Mouse (Mus musculus) T-helper 17 cell (primary cell): ENCODE results near the gene Mob3a.

Source experiments
- in situ Hi-C, 2 experiments: fragments of 300-600 bp; cut with MboI, MseI; formaldehyde crosslinking; loops; 1 replicate in 1 of 2; 2 replicates in 1 of 2; pipeline ENCODE4 v1.15.1; 2025; ENCODE audit warnings: high pct_unique_total_duplicates in 2 of 2

Mob3a gene

DNA sequence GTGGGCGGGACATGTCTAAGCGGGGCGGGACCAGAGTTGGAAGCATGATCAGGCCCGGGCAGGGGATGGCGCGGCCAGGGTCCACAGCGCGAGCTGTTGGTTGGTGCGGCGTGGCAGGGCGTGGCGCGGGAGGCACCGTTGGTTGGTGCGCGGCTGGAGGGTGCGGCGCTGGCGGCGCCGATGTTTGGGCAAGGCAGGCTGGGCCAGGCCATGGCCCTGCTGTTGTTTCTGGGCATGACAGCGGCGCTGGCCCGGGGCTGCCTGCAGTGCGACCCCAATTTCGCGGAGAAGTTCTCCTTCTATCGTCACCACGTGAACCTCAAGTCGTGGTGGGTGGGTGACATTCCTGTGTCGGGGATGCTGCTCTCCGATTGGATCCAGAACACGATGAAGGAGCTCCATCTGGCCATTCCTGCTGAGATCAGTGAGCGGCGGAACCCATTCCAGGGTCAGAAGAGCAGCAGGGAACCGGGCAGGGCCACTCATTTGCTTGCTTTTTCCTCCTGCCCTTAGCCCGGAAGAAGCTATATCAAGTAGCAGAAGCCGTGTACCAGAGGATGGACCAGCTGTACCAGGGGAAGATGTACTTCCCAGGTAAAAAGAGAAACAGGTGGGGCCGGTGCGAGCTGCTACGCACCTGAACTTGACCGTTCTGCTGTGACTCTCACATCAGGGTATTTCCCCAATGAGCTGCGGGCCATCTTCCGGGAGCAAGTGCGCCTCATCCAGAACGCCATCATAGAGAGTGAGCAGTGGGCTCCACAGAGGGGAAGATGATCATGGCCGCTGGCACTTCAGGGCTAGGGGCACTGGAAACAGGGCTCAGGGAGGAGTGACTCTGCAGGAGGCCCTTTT, 986 bp upstream of the Mob3a start:
- in situ Hi-C loops: loop anchor here in 1 of 2 experiments (5.0 kb wide), 1 partner anchor 45 kb away; the partner anchor contains the start of gene Btbd2

DNA sequence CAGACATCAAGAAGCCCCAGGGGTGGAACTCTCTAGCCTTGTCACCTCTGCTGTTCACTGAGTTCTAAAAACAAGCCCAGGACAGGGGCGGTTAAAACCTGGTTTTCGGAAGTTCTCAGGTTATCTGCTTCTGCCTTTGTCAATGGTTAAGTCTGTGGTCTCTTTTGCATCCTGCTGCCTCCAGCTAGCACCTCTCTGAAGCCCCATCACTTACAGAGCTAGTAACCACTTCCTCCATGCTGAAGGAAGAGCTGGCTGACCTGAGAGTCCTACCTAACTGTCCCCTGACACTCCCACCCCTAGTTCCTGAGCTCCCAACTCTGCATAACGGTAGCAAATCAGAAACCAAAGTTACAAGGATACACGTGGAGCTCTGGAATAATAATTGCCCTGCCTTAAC, 1.0 kb downstream of the Mob3a start:
- in situ Hi-C loops: loop anchor here in 1 of 2 experiments (5.0 kb wide), 1 partner anchor 43 kb away; the partner anchor contains the start of gene Btbd2

DNA sequence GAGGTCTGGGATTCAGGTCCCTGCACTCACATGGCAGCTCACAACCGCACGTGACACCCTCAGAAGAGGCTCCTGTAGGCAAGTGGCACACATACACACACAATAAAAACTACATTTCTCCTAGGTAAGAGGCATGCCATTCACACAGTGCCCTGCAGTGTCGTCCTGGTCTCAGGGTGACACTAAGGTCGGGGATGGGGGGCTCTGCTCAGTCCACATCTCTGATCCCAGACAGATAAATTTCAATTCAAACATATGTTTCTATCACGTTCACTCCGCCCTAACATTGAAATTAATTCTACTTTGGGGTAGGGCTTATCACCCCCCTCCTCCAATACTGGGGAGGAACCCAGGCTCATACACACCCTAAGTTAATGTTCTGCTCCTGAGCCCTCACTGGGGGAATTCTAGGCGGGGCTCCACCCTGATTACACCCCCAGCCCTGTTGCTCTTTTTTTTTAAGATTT, 1.7 kb downstream of the Mob3a start:
- in situ Hi-C loops: loop anchor here in 1 of 2 experiments (5.0 kb wide), 1 partner anchor 43 kb away; the partner anchor contains the start of gene Btbd2

DNA sequence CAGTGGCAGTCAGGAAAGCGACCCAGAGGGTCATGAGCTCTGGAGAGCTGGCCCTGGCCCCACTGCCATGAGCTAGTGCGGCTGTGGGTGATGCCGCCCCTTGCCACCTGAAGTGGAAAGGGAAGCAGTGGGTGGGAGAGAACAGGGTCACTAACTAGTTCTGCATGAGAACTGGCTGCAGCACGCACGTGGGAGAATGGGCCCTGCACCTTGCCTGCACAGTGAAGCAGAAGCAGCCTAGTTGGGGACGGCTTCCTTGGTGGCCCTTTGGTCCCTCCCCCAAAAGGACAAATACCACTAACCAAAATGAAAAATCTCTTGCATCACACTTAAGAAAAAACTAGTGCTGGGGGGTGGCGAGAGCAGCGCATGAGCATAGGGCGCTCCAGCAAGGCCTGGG, 3.2 kb downstream of the Mob3a start:
- in situ Hi-C loops: no loop called here

DNA sequence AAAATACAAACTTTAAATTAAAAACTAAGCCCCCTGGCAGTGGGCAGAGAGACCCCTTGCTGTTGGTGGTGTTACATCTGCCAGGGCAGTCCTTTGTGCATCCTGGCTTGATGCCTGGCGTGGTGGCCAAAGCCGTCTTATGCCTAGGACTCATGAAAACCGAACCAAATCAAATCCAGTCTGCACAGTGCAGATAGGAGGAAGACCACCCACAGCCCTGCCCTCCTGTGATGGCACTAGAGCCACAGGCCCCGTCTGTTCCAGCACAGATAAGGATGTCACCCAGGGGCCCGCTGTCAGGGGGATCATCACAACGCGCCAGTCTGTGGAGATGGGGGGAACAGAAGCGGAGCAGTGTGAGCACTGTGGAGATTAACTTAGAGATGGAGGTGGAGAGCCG, 4.0 kb downstream of the Mob3a start:
- in situ Hi-C loops: no loop called here

DNA sequence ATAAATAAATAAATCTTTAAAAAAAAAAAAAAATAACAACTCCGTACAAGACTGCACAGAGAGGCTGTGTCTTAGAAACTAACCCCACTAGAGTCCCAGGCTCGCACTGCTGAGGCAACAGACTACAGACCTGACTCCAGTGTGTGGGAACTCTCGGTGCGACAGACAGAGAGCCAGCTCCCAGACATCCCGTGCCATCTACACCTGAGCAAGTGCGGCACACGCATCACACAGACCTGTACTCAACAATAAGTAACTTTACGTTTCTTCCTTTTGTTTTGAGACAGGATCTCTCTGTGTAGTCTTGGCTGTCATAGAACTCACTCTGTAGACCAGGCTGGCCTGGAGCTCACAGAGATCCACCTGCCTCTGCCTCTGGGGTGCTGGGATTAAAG, 4.4 kb downstream of the Mob3a start:
- in situ Hi-C loops: no loop called here

DNA sequence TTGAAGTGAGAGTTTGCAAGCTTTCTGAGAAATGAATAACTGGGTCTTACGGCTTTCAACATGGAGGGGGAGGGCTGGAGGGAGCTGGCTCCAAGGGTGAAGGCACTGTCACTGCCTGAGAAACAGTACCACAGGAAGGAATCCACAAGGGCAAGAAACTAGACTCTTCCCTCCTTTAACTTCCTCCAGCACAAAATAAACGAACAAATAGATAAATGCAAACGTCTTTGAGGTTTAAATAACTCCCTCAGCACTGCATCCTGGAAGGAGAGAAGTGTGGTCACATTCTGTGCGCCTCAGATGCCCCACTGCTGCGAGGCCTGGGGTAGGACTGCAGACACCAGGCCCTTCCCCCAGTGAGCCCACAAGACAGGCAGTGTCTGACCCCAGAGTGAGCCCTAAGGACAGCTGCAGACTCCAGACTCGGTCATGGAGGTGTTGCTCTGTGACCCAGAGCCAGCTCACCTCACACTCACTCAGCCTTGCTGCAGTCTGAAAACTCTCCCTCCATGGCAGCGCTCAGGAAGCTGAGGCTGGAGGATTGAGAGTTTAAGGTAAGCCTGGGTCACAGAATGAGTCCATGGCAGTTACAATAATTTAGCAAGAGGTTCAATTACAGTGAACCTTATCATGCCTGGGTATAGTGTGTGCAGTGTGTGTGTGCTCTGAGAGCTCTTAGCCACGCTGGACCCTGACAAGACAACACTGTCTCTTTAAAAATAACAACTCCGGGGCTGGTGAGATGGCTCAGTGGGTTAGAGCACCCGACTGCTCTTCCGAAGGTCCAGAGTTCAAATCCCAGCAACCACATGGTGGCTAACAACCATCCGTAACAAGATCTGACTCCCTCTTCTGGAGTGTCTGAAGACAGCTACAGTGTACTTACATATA, 5.0 kb downstream of the Mob3a start:
- in situ Hi-C loops: no loop called here

DNA sequence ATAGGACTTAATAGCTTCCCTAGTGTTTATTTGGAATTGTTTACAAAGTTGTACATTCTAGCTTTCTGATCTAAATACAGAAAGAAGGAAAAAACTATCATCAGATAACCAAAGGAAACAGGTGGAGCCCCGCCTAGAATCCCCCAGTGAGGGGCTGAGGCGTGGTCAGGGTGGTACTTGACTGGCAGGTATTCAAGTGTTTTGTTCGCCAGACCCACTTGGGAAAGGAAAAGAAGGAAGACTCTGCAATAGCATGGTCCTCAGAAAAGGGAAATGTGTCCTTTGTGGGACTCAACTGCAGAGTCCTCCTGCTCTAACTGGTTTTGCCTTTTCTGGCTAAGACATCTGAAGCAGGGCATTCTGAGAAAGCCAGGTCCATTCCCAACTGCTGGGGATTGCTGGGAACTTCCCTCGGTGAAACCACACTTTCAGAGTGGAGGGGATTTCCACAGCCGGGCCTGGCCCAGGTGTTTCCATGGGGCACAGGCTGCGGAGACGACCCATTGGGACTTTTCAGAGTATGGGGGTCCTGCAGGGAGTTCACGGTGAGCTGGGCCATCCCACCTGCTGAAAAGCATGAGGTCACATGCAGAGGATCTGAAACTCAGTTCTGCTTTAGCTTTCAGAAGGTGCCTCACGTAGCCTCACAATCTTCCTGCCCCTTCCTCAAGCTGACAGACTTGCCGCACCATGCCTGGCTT, 5.8 kb downstream of the Mob3a start:
- in situ Hi-C loops: no loop called here

DNA sequence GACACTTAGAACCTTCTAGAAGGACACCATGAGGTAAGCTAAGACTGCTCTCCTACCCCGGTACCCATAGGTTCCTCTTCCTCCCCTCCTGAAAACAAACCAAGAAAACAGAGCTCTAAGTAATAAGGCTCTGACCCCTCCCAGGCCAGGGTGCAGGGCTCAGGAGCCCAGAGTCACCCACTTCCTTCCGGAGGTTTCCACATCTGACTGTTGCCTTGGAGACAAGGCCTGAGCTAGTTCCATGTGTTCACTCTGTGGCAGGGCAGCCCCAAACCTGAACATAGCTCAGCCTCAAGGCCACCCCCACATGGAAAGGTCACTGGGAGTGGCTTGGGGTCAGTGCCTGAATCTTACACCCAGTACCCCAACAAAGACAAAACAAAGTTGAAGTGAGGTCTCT, 6.6 kb downstream of the Mob3a start:
- in situ Hi-C loops: no loop called here

DNA sequence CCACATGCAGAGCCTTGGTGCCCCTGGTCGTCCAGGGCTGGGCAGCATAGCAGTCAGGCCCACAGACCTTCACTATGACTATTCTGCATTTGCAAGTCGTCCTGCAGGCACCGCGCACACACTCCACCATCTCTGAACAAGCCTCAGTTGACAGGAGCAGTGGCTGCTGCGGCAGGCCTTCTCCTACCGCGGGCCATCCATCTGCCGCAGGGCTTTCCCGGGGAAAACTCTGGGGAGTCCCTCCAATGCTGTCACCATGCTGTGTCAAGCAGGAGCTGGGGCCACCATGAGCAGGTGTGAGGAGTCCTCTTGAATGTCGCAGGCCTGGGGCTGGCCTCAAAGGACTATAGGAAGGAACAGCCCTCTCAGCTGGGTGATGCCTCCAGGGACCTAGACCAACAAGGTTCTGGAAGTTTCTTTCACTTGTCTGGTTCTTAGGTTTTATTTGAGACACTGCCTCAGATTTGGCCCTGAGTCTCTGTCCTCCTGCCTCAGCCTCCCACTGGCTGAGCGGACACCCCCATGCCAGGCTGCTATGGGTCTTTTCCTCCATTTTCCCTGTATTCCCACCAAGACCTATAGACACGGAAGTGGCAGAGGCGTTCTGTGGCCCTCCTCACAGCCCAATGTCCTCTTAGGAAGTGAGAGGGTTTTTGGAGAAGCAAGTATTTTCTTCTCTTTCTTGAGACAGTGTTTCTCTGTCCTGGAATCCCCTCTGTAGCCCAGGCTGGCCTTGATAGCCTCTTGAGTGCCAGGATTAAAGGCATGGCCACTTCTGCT, 7.4 kb downstream of the Mob3a start:
- in situ Hi-C loops: no loop called here

DNA sequence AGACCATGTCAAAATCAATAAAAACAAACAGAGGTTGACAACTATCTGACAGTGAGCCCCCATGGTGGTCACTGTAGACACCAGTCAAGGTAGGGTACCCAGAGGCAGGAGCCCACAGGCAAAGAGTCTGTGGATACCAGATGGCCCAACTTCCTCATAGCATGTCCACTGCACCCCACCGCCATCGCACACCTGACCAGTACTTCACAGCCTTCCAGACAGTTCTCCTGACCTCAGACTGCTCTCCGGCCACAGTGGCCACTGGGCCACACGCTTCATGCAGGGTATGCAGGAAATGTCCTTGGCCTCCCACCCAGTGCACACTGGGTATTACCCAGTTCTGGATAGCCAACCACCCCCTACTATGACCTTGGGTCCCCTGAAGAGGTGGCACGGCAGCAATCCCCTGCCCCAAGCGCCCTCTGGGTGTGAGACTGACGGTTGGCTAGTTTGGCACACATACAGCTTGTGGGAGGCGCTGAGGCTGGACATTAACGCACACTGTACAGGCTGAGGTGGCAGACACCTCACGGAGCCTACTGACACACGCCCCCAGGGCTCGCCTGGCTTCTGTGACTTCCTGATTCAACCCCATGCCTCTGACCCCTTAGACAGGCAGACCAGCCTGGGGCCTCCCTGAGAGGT, 8.3 kb downstream of the Mob3a start:
- in situ Hi-C loops: no loop called here

DNA sequence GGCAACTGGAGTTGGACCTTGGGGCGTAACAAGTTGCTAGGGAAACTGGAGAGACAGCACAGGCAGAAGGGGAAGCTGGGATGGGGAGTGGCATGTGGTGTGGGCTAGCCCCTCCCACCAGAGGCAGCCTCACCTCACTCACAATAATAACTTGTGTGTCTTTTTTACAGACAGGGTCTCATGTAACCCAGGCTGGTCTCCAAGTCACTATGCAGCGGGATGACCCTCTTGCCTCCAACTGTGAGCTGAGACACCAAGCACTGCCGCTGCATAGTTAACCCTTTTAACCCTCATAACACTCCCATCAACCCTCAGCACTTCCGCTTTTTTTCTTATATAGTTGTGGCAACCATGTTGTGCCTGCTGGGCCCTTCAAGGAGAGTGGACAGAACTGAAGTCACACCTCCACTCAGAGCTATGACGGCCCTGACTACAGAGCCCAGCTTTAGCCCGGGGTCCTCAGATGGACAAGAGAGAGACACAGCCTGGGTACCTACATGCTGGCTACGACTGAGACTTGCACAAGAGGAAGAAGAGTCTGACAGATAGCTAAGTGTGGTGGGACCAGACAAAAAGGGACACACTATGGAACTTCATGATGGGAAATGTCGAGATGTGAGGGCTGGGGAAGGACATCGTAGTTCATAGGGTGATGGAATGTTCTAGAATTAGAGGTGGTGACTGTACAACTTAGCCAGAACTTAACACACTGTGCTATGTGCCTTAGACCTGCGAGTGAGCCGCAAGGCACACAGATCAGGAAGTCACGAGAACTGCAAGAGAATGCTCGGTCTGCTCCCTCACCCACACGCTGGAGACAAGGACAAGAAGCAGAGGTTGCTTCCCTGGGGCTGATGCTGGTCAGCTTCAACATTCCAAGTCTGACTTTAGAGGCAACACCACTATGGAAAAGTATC, 9.3 kb downstream of the Mob3a start:
- in situ Hi-C loops: no loop called here

DNA sequence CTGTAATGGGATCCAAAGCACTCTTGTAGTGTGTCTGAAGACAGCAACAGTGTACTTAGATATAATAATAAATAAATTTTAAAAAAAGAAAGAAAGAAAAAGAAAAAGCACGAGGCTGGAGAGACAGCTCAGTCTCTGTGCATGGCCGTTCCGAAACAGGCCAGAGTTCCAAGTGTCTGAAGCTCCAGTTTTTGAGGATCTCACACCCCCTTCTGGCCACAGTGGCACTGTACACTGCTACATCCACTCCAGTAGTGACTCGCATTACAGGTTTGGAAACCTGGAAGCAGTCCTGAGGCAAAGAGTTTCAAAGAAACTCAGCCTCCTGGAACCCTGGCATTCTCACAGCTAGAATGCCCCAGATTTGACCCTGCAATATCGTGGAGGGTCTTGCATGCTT, 13.9 kb downstream of the Mob3a start:
- in situ Hi-C loops: loop anchor here (5.0 to 10.0 kb wide), 3 partner anchors 81 to 113 kb away; partner anchors contain the start of genes Klf16 (in 2 of the 2) and Gm49322 (in 1 of the 2)

DNA sequence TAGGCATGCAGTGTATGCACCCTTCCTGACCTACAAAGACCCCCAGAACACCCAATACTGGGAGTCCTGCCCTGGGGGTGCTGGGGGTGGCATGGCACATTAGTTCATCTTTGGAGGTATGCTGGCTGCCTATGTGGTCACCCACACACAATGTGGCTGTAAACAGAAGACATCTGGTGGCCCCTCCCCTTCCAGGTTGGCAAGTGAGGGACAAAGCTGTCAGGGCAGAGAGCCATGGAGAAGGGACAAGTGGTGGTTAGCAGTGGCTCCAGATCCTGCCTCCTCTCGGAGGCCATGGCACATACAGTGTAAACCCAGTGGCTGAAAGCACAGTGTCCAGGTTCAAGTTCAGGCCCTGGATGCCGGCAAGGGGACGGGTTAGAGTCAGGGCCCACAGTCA, 15.2 kb downstream of the Mob3a start:
- in situ Hi-C loops: loop anchor here (5.0 to 10.0 kb wide), 3 partner anchors 79 to 112 kb away; partner anchors contain the start of genes Klf16 (in 2 of the 2) and Gm49322 (in 1 of the 2)

DNA sequence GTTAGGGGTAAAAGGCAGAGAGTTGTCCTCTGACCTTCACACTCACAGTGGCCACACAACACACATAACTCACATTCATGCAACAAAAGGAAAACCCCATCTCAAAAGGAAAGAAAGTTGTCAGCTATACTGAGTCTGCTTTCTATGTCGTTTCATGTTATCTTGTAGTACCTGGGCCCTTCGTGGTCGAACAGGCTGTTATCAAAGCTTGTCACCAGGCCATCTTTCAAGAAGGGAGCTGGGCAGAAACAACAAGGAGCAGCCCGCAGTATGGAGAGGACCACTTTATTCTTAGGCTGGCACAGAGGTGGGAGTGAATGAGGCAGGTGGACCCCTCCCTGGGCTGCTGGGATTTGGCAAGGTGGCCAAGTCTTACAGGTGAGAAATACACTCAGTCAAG, 16.8 kb downstream of the Mob3a start:
- in situ Hi-C loops: loop anchor here (5.0 to 10.0 kb wide), 4 partner anchors 78 to 663 kb away; partner anchors contain the start of genes Klf16 (in 2 of the 2) and Gm49322 (in 1 of the 2)

DNA sequence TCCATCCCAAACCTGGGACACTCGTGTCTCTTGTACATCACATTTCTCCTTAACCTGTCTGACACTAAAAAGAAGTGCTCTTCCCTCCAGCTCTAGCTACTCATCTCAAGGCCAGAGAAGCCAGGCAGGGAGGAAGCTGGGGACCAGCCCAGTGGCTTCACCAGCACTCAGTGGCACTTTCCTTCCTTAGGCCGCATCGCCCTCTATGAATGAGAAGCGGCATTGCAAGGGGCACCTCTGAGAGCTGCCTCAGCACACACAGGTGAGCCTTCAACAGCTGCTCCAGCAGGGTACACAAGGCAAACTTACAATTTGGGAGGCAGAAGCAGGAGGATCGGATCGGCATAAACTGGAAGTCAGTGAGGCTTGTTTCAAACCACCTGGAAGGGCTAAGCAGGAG, 17.6 kb downstream of the Mob3a start:
- in situ Hi-C loops: loop anchor here (5.0 to 10.0 kb wide), 2 partner anchors 109 to 662 kb away; partner anchors contain the start of gene Klf16 (in 1 of the 2)

DNA sequence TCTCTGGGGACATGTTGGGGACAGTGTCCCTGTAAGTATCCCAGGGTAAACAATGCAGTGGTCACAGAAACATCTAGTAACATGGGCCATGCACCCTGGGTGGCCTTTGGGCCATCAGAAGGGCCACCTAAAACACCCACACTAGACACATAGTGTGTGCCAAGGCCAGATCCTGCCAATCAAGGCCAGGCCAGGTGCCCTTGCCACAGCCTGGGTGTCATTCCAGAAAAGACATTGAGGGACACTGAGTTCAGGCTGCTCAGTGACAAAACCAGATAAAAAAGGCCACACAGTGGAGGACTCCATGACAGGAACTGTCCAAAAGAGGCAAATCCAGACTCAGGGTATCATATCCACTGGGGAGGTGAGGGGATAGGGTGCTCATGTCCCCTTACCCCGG, 18.1 kb downstream of the Mob3a start:
- in situ Hi-C loops: loop anchor here (5.0 to 10.0 kb wide), 2 partner anchors 109 to 661 kb away; partner anchors contain the start of gene Klf16 (in 1 of the 2)

DNA sequence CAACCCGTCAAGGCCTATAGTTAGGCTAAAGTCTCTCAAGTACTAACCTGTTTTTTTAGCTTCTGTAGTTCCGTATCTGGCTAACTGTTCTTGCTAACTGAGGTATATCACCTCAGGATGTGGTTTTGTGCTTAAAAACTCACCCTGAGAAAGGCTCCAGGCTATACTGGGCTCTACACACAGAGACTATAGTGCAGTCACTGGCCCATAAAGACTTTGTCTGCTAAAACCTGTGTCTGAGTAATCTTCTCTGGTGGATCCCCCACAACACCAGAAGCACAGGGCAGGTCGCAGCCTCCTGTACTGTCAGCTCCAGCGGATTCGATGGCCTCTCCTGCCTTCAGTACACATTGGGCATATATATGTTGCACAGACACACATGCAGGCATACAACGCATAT, 19.8 kb downstream of the Mob3a start:
- in situ Hi-C loops: loop anchor here (5.0 to 10.0 kb wide), 2 partner anchors 107 to 660 kb away; partner anchors contain the start of gene Klf16 (in 1 of the 2)
